Mouse (Mus musculus) frontal cortex, postnatal 14 days (tissue): ENCODE measurements around the gene Htr7.
A peak's percentile ranks its signal among the peaks of the same experiment; 100 is the strongest.

Experiments used
- DNase-seq, 2 experiments: peaks; one replicate each; pipeline ENCODE4 v3.0.0; 2022; ENCODE audit warnings: low spot score in 2 of 2

Gene Htr7

DNA sequence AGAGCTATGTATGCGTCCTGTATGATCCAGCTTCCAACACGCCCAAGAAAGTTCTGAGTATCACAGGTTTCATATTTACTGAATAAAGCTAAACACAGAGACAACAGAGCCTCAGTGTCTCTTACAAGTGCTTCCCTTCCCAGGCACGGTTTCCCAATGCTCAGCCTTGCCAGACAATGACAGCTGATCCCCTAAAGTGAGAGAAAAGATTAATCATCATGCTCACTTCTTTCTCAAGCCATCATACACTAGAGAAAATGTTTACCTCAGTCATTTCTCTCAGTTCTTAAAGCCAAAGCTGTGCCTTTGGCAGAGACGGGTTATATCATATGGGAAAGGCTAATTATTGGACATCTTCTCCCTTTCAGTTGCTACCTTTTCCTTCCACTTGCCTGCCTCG is 99.7 kb downstream of the Htr7 start:
- no peak for DNase-seq

- no peak for DNase-seq
Measured at GRCm38 (mm10) chr19:35955698-35956097, 101.6 kb downstream of the Htr7 start.

GRCm38 (mm10) chr19:35949888-35950287 is 107.4 kb downstream of the Htr7 start:
- no peak for DNase-seq

DNA sequence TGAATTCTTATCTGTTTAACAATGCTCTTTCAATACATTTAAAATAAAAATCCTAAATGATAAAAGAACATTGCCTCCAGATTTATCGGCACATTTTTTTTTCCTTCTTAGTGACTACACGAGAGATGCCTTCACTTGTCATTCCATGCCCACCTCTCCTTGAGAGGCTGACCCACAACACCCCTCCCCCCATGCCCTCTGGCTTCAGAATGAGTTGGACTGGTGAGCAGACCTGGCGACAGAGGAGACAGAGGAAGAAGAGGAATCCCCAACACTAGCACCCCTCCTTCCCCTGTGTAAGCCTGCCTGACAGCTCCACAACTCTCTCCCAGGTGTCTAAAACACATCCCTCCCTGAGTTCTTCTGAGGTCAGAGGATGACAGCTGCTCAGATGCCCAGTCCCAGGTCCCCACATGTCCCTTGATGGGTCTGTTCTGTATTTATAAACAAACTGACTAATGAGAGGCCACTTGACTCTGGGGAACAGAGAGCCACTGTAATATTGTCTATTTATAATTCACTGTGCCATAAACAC is 132.3 kb downstream of the Htr7 start:
- DNase-seq = no peak

- DNase-seq = peak; percentile 51 to 70
Measured at GRCm38 (mm10) chr19:35924418-35924817, 132.9 kb downstream of the Htr7 start.
